Mouse (Mus musculus) embryo, embryonic 11 days (tissue): Measurements from ENCODE around the gene Rps6kc1.
A peak's percentile ranks its signal among the peaks of the same experiment; 100 is the strongest.

Experiments used
- DNase-seq: peaks from one replicate; pipeline ENCODE4 v3.0.0-alpha.2; 2015

Gene Rps6kc1

GRCm38 (mm10) chr1:190664767-190665489 is 246.6 kb downstream of the Rps6kc1 start:
- no peak for DNase-seq

- DNase-seq: no peak
Observed at GRCm38 (mm10) chr1:190663996-190664395, 247.6 kb downstream of the Rps6kc1 start.

GRCm38 (mm10) chr1:190662736-190663135 is 248.8 kb downstream of the Rps6kc1 start:
- no peak for DNase-seq

DNA sequence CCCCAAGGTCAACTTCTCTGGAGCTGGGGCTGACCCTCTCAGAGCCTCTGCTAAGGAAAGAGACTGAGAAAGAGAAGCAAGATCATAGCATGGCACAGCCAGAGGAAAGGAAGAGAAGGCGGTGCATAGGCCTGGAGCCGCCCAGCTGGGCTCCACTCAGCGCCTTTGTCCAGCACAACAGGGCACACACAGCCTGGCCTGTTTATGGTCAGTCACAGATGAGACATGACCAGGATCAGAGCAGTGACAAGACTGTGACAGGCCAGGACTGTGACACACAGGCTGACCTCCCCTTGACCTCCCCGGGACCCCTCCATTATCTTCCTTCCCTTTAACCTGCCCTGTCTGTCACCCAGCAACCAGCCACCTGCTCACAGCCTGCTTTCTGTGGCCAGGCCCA is 249.8 kb downstream of the Rps6kc1 start:
- peak; percentile 32 for DNase-seq

- no peak for DNase-seq
Observed at GRCm38 (mm10) chr1:190661249-190661648, 250.3 kb downstream of the Rps6kc1 start.

DNA sequence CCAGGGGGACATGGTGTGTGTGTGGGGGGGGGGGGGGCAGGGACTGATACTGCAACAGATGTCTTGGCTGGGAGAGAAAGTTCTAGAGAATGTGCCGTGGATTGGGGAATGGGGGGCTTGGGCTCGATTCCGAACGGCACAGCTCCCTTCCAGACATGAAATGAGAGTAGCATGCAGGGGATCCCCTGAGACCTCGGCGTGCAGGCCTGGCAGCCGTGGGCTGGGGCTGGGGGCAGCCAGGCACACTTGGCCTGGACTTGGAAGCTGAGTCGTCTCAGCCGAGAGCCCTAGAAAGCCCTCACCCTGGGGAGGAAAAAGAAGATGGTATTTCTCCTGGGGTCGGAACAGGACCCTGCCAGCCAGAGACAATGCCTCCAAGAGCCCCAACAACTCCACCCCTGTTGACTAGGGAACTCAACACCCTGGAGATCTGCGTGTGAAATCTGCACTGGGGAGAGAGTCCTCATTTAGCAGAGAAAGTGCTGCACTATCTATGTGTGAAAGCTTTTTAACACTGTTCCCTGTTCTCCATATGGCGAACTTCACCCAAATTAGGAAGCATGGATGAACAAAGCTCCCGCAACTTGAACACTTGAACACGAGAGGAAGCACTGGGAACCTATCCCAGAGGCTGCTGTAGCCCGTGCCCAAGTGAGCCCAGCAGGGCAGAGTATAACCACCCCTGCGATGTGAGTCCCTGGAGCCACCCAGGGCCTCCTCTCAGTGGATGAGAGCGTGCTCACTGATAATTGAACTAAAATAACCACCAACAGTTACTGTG is 251.7 kb downstream of the Rps6kc1 start:
- DNase-seq: no peak

- no peak for DNase-seq
Observed at GRCm38 (mm10) chr1:190658266-190658665, 253.3 kb downstream of the Rps6kc1 start.

- DNase-seq: no peak
Observed at GRCm38 (mm10) chr1:190656089-190656488, 255.5 kb downstream of the Rps6kc1 start.

- no peak for DNase-seq
Observed at GRCm38 (mm10) chr1:190655651-190656050, 255.9 kb downstream of the Rps6kc1 start.

DNA sequence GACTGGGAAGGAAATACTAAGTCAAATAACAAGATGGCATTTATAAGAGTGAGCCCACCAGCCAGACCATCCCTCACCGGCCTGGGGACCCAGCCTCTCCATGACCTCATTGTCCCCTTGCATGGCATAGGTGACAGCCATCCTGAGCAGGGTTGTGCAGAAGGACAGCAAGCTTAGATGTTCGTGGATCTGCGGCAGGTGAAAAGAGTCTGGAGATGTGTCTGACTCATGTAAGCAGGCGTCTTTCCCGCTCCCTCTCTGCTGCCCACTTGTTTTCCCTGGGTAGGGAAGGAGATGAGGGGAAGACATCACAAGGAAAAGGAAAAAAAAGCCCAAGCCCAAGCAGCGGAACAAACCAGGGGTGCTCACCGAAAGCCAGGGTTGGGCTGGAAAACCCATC is 256.5 kb downstream of the Rps6kc1 start:
- DNase-seq: no peak

- no peak for DNase-seq
Observed at GRCm38 (mm10) chr1:190654694-190655001, 256.9 kb downstream of the Rps6kc1 start.

GRCm38 (mm10) chr1:190653989-190654693 is 257.4 kb downstream of the Rps6kc1 start:
- no peak for DNase-seq

GRCm38 (mm10) chr1:190653081-190653480 is 258.5 kb downstream of the Rps6kc1 start:
- no peak for DNase-seq
